Mouse (Mus musculus) midbrain, embryonic 11.5 days (tissue): Measurements from ENCODE around the gene Pyy. TPM values are rescaled to one million over a fixed set of nuclear protein-coding genes. Genes with fewer than 3 reads are reported as not detected.

ENCODE experiments used
- ATAC-seq: fragments of 200-750 bp; cut with Nextera tagmentation; 2 replicates; pipeline ENCODE4 v1.8.0; 2017; ENCODE audit warnings: moderate TSS enrichment, moderate library complexity; ENCODE audit not compliant: low FRiP score
- DNase-seq: peaks from one replicate; pipeline ENCODE4 v3.0.0; 2015; ENCODE audit warnings: low spot score; ENCODE audit errors: missing footprints
- H3K27ac ChIP-seq: fragments of 300-500 bp; sonication (generic); 2 replicates; pipeline ENCODE4 v1.5.1; 2014; ENCODE audit warnings: low read depth, low read length
- H3K27me3 ChIP-seq: fragments of 300-500 bp; sonication (generic); 2 replicates; pipeline ENCODE4 v1.6.1; 2014; ENCODE audit warnings: mild to moderate bottlenecking, low read length, moderate library complexity, mixed read lengths; ENCODE audit not compliant: control insufficient read depth, insufficient read depth
- H3K36me3 ChIP-seq: fragments of 300-500 bp; sonication (generic); 2 replicates; pipeline ENCODE4 v1.6.1; 2014; ENCODE audit warnings: mild to moderate bottlenecking, low read length, moderate library complexity, mixed read lengths; ENCODE audit not compliant: control insufficient read depth, insufficient read depth
- H3K4me1 ChIP-seq: fragments of 300-500 bp; sonication (generic); 2 replicates; pipeline ENCODE4 v1.6.1; 2014; ENCODE audit warnings: low read length; ENCODE audit not compliant: control insufficient read depth, insufficient read depth
- H3K4me2 ChIP-seq: fragments of 300-500 bp; sonication (generic); 2 replicates; pipeline ENCODE4 v1.6.1; 2014; ENCODE audit warnings: mild to moderate bottlenecking, moderate library complexity
- H3K4me3 ChIP-seq: fragments of 300-500 bp; sonication (generic); 2 replicates; pipeline ENCODE4 v1.5.1; 2014; ENCODE audit warnings: low read depth, low read length
- H3K9ac ChIP-seq: fragments of 300-500 bp; sonication (generic); 2 replicates; pipeline ENCODE4 v1.6.1; 2014; ENCODE audit warnings: low read length
- H3K9me3 ChIP-seq: fragments of 300-500 bp; sonication (generic); 2 replicates; pipeline ENCODE4 v1.6.1; 2016; ENCODE audit warnings: low read length; ENCODE audit not compliant: control insufficient read depth
- WGBS: fragments of 180-500 bp; shearing (Covaris S2); extraction: QIAGEN DNeasy Blood & Tissue Kit; methylation state at CpG from one replicate; pipeline ENCODE4 v1.1.7; 2014; 5-methylcytosine and 5-hydroxymethylcytosine counted together
- polyA plus RNA-seq: library from polyadenylated mRNA; unstranded; fragments of >200 nt; fragmentation: Nextera tagmentation; extraction: Ambion mirVana; gene quantifications from 2 replicates; pipeline ENCODE4 v1.2.1, GENCODE M21; 2014

Gene Pyy
- polyA plus RNA-seq = 0.44 TPM in 1 of 2 replicates, not detected in the other

DNA sequence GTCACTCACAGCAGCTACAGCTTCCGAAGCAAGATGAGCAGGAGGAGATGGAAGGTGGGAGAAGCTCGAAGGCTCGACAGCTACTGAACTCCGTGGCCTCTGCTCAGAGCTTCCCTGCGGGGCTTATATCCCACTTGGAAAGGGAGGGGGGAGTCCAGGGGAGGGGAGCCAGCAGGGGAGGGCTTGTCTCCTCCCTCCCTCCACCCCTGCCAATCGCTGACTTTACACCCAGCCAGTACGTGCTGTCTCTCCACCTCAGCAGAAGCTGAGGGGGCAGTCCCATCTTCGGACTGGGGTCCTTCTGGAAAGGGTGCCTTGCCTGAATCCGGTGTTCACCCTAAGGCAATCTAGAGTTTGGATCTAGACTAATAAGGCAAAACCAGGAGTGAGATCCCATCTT lies at the start of gene Pyy:
Pyy (minus strand) TSS at position 101 of the 400 bp plus-strand sequence.
- Histone ChIP-seq H3K36me3 (no peaks in the 10 kb centered on the region), H3K4me1 (peaks cover 2% of the 10 kb centered on the region), H3K27me3 (peaks cover 43% of the 10 kb centered on the region), H3K9me3 (no peaks in the 10 kb centered on the region), H3K27ac (no peak within 1 kb of the TSS), H3K9ac (no peak within 1 kb of the TSS), H3K4me3 (no peak within 1 kb of the TSS), H3K4me2 (no peak within 1 kb of the TSS)
- WGBS = 12% methylated on average over 9 of the region's 9 CpGs
- DNase-seq (no peak), ATAC-seq (no peak)

GRCm38 (mm10) chr11:102156786-102157089 lies 49.1 kb upstream of the Pyy start:
- Histone ChIP-seq H3K4me1 (peaks cover 6% of the 10 kb centered on the region), H3K27me3 (no peaks in the 10 kb centered on the region), H3K4me3 (no peak overlapping the region), H3K9me3 (no peaks in the 10 kb centered on the region), H3K27ac (no peak overlapping the region), H3K36me3 (peaks cover 5% of the 10 kb centered on the region), H3K4me2 (no peak overlapping the region), H3K9ac (no peak overlapping the region)
- DNase-seq = no peak
- WGBS = 2% methylated on average over 1 of the region's 1 CpGs
- ATAC-seq = peak; percentile 33; the same call in 1 of the 2 replicates

DNA sequence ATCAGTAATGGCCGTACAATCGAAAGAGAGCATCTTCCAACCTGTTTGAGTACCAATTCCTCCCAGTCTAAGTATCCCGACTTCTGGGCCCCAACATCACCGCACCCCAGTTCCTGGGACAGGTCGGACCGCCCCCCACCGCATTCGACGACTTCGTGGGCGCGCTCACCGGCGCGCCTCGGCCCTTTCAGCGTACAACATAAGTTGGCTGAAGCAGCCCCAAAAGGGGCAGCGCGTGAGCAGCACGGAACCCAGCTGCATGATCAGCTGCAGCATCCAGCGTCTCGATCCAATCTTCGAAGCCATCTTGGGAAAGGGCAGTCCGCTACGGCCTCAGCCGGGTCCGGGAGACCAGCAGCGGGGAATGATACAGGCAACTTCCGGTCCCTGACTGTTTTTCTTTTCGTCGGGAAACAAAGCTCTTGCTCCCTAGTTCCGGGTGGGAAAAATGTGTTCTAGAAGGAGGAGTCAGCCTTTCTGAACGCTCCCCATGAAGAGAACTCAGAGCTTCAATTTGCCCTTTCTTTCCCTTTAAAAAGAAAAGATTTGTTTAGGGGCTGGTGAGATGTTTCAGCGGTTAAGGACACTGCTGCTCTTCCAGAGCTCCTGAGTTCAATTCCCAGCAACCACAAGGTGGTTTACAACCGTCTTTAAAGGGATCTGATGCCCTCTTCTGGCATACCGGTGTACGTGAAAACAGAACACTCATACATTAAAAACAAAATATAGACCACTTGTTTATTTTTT lies 48.6 kb upstream of the Pyy start, which contains the start of gene Tmem101:
Tmem101 (minus strand) TSS at position 366 of the 747 bp plus-strand sequence.
- WGBS = under 1% methylated on average over 37 of the region's 37 CpGs
- DNase-seq (peak; percentile 99), ATAC-seq (peak; percentile 90)
- H3K4me3 ChIP-seq = peak within 1 kb of the TSS; percentile 61
- no peaks in the 10 kb centered on the region for H3K27me3 ChIP-seq
- peak within 1 kb of the TSS; percentile 71 for H3K9ac ChIP-seq
- H3K9me3 ChIP-seq = no peaks in the 10 kb centered on the region
- peak within 1 kb of the TSS; percentile 61 for H3K4me2 ChIP-seq
- H3K27ac ChIP-seq = 0 out of 2 replicates have a peak within 1 kb of the TSS, but pooled peaks have one; percentile 22
- peaks cover 6% of the 10 kb centered on the region for H3K4me1 ChIP-seq
- peaks cover 3% of the 10 kb centered on the region; the same call in 1 of the 2 replicates for H3K36me3 ChIP-seq

DNA sequence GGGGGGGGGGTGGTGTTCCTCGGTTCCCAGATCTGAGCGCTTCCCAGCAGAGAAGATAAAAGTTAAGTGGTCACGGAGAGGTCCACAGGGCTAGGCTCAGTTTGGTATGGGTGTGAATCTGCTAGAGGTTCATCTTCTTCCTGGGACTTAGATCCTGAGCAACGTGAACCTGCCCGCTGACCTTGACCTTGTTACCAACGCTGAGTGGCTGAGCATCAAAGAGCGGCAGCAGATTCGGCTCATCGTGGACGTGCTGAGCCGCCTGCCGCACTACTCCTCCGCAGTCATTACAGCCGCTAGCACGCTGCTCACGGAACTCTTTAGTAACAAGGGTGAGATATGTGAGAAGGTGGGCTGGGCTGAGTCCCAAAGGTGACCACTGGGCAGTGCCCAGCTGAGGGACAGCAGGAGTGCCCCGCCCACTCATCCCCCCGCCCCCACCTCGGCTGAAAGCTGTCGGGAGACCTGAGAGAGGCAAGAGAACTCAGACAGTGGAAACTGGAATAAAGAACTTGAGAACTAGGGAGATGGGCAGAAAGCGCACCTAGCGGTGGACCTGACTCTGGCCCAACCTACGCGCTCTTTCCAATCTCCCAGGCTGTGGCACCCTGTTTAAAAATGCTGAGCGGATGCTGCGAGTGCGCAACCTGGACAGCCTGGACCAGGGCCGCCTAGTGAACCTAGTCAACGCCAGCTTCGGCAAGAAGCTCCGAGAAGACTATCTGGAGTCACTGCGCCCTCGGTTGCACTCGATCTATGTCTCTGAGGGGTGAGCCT lies 39.8 kb upstream of the Pyy start:
- H3K9ac ChIP-seq = no peak overlapping the region
- no peak overlapping the region for H3K4me2 ChIP-seq
- no peaks in the 10 kb centered on the region for H3K9me3 ChIP-seq
- H3K36me3 ChIP-seq = no peaks in the 10 kb centered on the region
- 0 out of 2 replicates have a peak, but pooled peaks cover 9% of the 10 kb centered on the region for H3K4me1 ChIP-seq
- H3K27ac ChIP-seq = no peak overlapping the region
- DNase-seq (peak; percentile 87), ATAC-seq (no peak)
- WGBS = 14% methylated on average over 34 of the region's 34 CpGs
- no peak overlapping the region for H3K4me3 ChIP-seq
- H3K27me3 ChIP-seq = peaks cover 51% of the 10 kb centered on the region

DNA sequence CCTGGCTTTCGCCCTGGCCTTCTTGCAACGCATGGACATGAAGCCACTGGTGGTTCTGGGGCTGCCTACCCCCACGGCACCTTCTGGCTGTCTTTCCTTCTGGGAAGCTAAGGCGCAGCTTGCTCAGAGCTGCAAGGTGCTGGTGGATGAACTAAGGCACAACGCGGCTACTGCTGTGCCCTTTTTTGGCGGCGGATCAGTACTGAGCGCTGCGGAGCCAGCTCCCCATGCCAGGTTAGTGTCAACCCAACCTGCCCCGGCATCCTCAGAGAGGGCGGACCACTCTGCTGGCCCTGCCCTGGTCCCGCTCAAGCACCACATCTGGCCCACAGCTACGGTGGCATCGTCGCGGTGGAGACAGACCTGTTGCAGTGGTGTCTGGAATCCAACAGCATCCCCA lies 38.9 kb upstream of the Pyy start:
- 0 out of 2 replicates have a peak, but pooled peaks cover 9% of the 10 kb centered on the region for H3K4me1 ChIP-seq
- no peaks in the 10 kb centered on the region for H3K36me3 ChIP-seq
- H3K27ac ChIP-seq = no peak overlapping the region
- H3K9me3 ChIP-seq = no peaks in the 10 kb centered on the region
- no peak overlapping the region for H3K4me3 ChIP-seq
- no peak overlapping the region for H3K9ac ChIP-seq
- no peak for ATAC-seq
- DNase-seq = peak; percentile 86
- peaks cover 51% of the 10 kb centered on the region for H3K27me3 ChIP-seq
- WGBS = 8% methylated on average over 17 of the region's 17 CpGs
- H3K4me2 ChIP-seq = no peak overlapping the region

DNA sequence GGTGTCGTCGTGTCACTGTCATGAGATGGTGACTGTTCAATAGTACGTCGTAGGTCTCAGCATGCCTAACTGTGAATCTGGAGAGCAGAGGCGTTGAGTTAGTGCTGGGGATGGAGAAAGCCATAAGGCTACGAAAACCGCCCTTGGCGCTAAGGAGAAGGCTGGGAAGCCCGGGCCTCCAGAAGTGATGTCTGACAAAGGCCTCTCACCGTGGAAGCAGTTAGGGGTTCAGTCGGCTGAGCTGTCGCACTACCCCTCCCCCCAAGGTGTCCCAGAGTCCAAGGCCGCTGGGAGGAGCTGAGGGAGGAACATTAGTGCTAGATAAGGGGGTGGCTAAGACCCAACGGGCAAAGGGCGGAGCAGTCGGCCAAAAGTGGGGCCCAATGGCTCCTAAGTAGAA lies 38.4 kb upstream of the Pyy start:
- H3K9ac ChIP-seq = no peak overlapping the region
- H3K27ac ChIP-seq = no peak overlapping the region
- no peaks in the 10 kb centered on the region for H3K36me3 ChIP-seq
- H3K4me2 ChIP-seq = no peak overlapping the region
- H3K4me3 ChIP-seq = peak overlapping the region; percentile 18
- ATAC-seq (no peak), DNase-seq (peak; percentile 94)
- peaks cover 51% of the 10 kb centered on the region for H3K27me3 ChIP-seq
- no peaks in the 10 kb centered on the region for H3K9me3 ChIP-seq
- H3K4me1 ChIP-seq = 0 out of 2 replicates have a peak, but pooled peaks cover 9% of the 10 kb centered on the region
- 4% methylated on average over 16 of the region's 16 CpGs for WGBS

- H3K36me3 ChIP-seq = no peaks in the 10 kb centered on the region
- no peaks in the 10 kb centered on the region for H3K9me3 ChIP-seq
- 0 out of 2 replicates have a peak, but pooled peaks cover 9% of the 10 kb centered on the region for H3K4me1 ChIP-seq
- under 1% methylated on average over 50 of the region's 50 CpGs for WGBS
- H3K4me3 ChIP-seq = peak within 1 kb of the TSS; percentile 18
- peak within 1 kb of the TSS; percentile 39 for H3K4me2 ChIP-seq
- no peak within 1 kb of the TSS for H3K27ac ChIP-seq
- ATAC-seq (0 out of 2 replicates have a peak, but pooled peaks have one; percentile 9), DNase-seq (peak; percentile 94)
- peaks cover 51% of the 10 kb centered on the region for H3K27me3 ChIP-seq
- H3K9ac ChIP-seq = no peak within 1 kb of the TSS
Observed at GRCm38 (mm10) chr11:102145471-102146001, 37.9 kb upstream of the Pyy start, which contains the start of gene Nags. TSS of gene Nags (plus strand) at chr11:102145513.

- Histone ChIP-seq H3K4me3 (peak overlapping the region; percentile 18; the same call in 1 of the 2 replicates), H3K27ac (no peak overlapping the region), H3K4me1 (0 out of 2 replicates have a peak, but pooled peaks cover 9% of the 10 kb centered on the region), H3K36me3 (no peaks in the 10 kb centered on the region), H3K9ac (no peak overlapping the region), H3K4me2 (peak overlapping the region; percentile 39; the same call in 1 of the 2 replicates), H3K9me3 (no peaks in the 10 kb centered on the region), H3K27me3 (peaks cover 51% of the 10 kb centered on the region)
- ATAC-seq (0 out of 2 replicates have a peak, but pooled peaks have one; percentile 9), DNase-seq (no peak)
- 25% methylated on average over 13 of the region's 13 CpGs for WGBS
Observed at GRCm38 (mm10) chr11:102144957-102145470, 37.4 kb upstream of the Pyy start.
